7 mouse cellular contexts compared by ENCODE assay signal in genomic region chr7:31115182-31115581, GRCm38 (mm10). TPM values are rescaled to one million over a fixed set of nuclear protein-coding genes. Genes with fewer than 3 reads are reported as not detected.
DNase-seq lines count a peak whose midpoint lies in the region; ATAC-seq and TF ChIP-seq lines count a peak whose summit lies in the region.

TSS of gene Hpn (minus strand) at chr7:31115290.

- no peak within 1 kb of the TSS for H3K4me2 ChIP-seq in midbrain, embryonic 11.5 days
- H3K4me2 ChIP-seq in hindbrain, embryonic 16.5 days (ENCODE audit: low read length): no peak within 1 kb of the TSS; the same call in 1 of the 2 replicates
- peak within 1 kb of the TSS; percentile 37 for H3K4me2 ChIP-seq in limb, embryonic 14.5 days (replicated peaks; ENCODE audit: low read depth, low read length, severe bottlenecking)
- H3K4me2 ChIP-seq in stomach, embryonic 16.5 days (ENCODE audit: low read depth, low read length): peak within 1 kb of the TSS; percentile 56
- H3K4me2 ChIP-seq in neural tube, embryonic 15.5 days: no peak within 1 kb of the TSS

- peaks cover 38% of the 10 kb centered on the region for H3K4me1 ChIP-seq in midbrain, embryonic 10.5 days
- H3K4me1 ChIP-seq in midbrain, embryonic 11.5 days (ENCODE audit: control insufficient read depth, insufficient read depth, low read length): 0 out of 2 replicates have a peak, but pooled peaks cover 4% of the 10 kb centered on the region
- no peaks in the 10 kb centered on the region for H3K4me1 ChIP-seq in hindbrain, embryonic 16.5 days (ENCODE audit: control insufficient read depth, insufficient read depth, low read depth, low read length)
- peaks cover 9% of the 10 kb centered on the region for H3K4me1 ChIP-seq in limb, embryonic 14.5 days (ENCODE audit: control insufficient read depth, insufficient read depth, low read length)
- H3K4me1 ChIP-seq in stomach, embryonic 16.5 days (ENCODE audit: control insufficient read depth, insufficient read depth, low read length): peaks cover 15% of the 10 kb centered on the region
- peaks cover 3% of the 10 kb centered on the region; the same call in 1 of the 2 replicates for H3K4me1 ChIP-seq in neural tube, embryonic 15.5 days

- DNase-seq in midbrain, embryonic 10.5 days (ENCODE audit: low spot score): no peak
- no peak for DNase-seq in midbrain, embryonic 11.5 days (ENCODE audit: low spot score, missing footprints)
- DNase-seq in limb, embryonic 14.5 days (ENCODE audit: low spot score): no peak
- no peak for DNase-seq in Muller cell, postnatal 12 days (ENCODE audit: inconsistent ontology term)

- no peak for TF ChIP-seq POLR2A in limb, embryonic 14.5 days (IDR thresholded peaks at IDR 0.05; ENCODE audit: borderline replicate concordance, extremely low read depth, insufficient read depth, insufficient read length)

- ATAC-seq in midbrain, embryonic 11.5 days (ENCODE audit: low FRiP score): no peak
- ATAC-seq in hindbrain, embryonic 16.5 days: no peak
- ATAC-seq in limb, embryonic 14.5 days (ENCODE audit: low FRiP score, low read depth): no peak
- peak; percentile 88 for ATAC-seq in stomach, embryonic 16.5 days (ENCODE audit: insufficient read depth, low FRiP score)
- no peak for ATAC-seq in neural tube, embryonic 15.5 days (ENCODE audit: low FRiP score)

- no peaks in the 10 kb centered on the region for H3K36me3 ChIP-seq in midbrain, embryonic 10.5 days
- no peaks in the 10 kb centered on the region for H3K36me3 ChIP-seq in midbrain, embryonic 11.5 days (ENCODE audit: control insufficient read depth, insufficient read depth, low read length)
- no peaks in the 10 kb centered on the region for H3K36me3 ChIP-seq in hindbrain, embryonic 16.5 days (ENCODE audit: control insufficient read depth, insufficient read depth, low read length)
- no peaks in the 10 kb centered on the region for H3K36me3 ChIP-seq in limb, embryonic 14.5 days (ENCODE audit: control insufficient read depth, insufficient read depth, low read length)
- H3K36me3 ChIP-seq in stomach, embryonic 16.5 days (ENCODE audit: control insufficient read depth, insufficient read depth, low read length): no peaks in the 10 kb centered on the region
- H3K36me3 ChIP-seq in neural tube, embryonic 15.5 days: no peaks in the 10 kb centered on the region

- H3K4me3 ChIP-seq in midbrain, embryonic 10.5 days: no peak within 1 kb of the TSS
- H3K4me3 ChIP-seq in midbrain, embryonic 11.5 days (ENCODE audit: low read depth, low read length): no peak within 1 kb of the TSS
- H3K4me3 ChIP-seq in hindbrain, embryonic 16.5 days (ENCODE audit: low read length): no peak within 1 kb of the TSS
- H3K4me3 ChIP-seq in limb, embryonic 14.5 days (replicated peaks; ENCODE audit: low read length): no peak within 1 kb of the TSS
- peak within 1 kb of the TSS; percentile 37 for H3K4me3 ChIP-seq in stomach, embryonic 16.5 days (replicated peaks; ENCODE audit: low read length)
- H3K4me3 ChIP-seq in neural tube, embryonic 15.5 days (replicated peaks): no peak within 1 kb of the TSS

- H3K9me3 ChIP-seq in midbrain, embryonic 10.5 days (replicated peaks): no peaks in the 10 kb centered on the region
- no peaks in the 10 kb centered on the region for H3K9me3 ChIP-seq in midbrain, embryonic 11.5 days (ENCODE audit: control insufficient read depth, low read length)
- H3K9me3 ChIP-seq in hindbrain, embryonic 16.5 days (ENCODE audit: control insufficient read depth, low read length): no peaks in the 10 kb centered on the region
- no peaks in the 10 kb centered on the region for H3K9me3 ChIP-seq in limb, embryonic 14.5 days (ENCODE audit: control insufficient read depth, low read length)
- no peaks in the 10 kb centered on the region for H3K9me3 ChIP-seq in stomach, embryonic 16.5 days (replicated peaks; ENCODE audit: control insufficient read depth, low read length)
- H3K9me3 ChIP-seq in neural tube, embryonic 15.5 days (replicated peaks): no peaks in the 10 kb centered on the region

- H3K27me3 ChIP-seq in midbrain, embryonic 10.5 days (ENCODE audit: low read depth, poor library complexity, severe bottlenecking): peaks cover 21% of the 10 kb centered on the region
- no peaks in the 10 kb centered on the region for H3K27me3 ChIP-seq in midbrain, embryonic 11.5 days (ENCODE audit: control insufficient read depth, insufficient read depth, low read length)
- H3K27me3 ChIP-seq in hindbrain, embryonic 16.5 days (replicated peaks; ENCODE audit: control insufficient read depth, insufficient read depth, low read length): no peaks in the 10 kb centered on the region; the same call in 1 of the 2 replicates
- no peaks in the 10 kb centered on the region for H3K27me3 ChIP-seq in limb, embryonic 14.5 days (ENCODE audit: control insufficient read depth, insufficient read depth, low read length)
- H3K27me3 ChIP-seq in stomach, embryonic 16.5 days (ENCODE audit: control insufficient read depth, insufficient read depth, low read length): no peaks in the 10 kb centered on the region
- 0 out of 2 replicates have a peak, but pooled peaks cover 11% of the 10 kb centered on the region for H3K27me3 ChIP-seq in neural tube, embryonic 15.5 days (replicated peaks)

- H3K9ac ChIP-seq in midbrain, embryonic 11.5 days (ENCODE audit: low read length): no peak within 1 kb of the TSS
- H3K9ac ChIP-seq in hindbrain, embryonic 16.5 days (ENCODE audit: low read depth, low read length): peak within 1 kb of the TSS; percentile 43; the same call in 1 of the 2 replicates
- H3K9ac ChIP-seq in limb, embryonic 14.5 days (ENCODE audit: low read depth, low read length, severe bottlenecking): no peak within 1 kb of the TSS
- H3K9ac ChIP-seq in stomach, embryonic 16.5 days (ENCODE audit: low read length): peak within 1 kb of the TSS; percentile 66
- no peak within 1 kb of the TSS for H3K9ac ChIP-seq in neural tube, embryonic 15.5 days (replicated peaks)

- H3K27ac ChIP-seq in midbrain, embryonic 10.5 days (replicated peaks): peak within 1 kb of the TSS; percentile 43
- H3K27ac ChIP-seq in midbrain, embryonic 11.5 days (ENCODE audit: low read depth, low read length): no peak within 1 kb of the TSS
- H3K27ac ChIP-seq in hindbrain, embryonic 16.5 days (ENCODE audit: low read depth, low read length): no peak within 1 kb of the TSS
- H3K27ac ChIP-seq in limb, embryonic 14.5 days (replicated peaks; ENCODE audit: low read depth, low read length): no peak within 1 kb of the TSS
- H3K27ac ChIP-seq in stomach, embryonic 16.5 days (ENCODE audit: low read length): peak within 1 kb of the TSS; percentile 76
- H3K27ac ChIP-seq in neural tube, embryonic 15.5 days (replicated peaks): no peak within 1 kb of the TSS

- 13% methylated on average over 15 of the region's 15 CpGs for WGBS in midbrain, embryonic 10.5 days
- 20% methylated on average over 15 of the region's 15 CpGs for WGBS in midbrain, embryonic 11.5 days
- WGBS in hindbrain, embryonic 16.5 days: 26% methylated on average over 12 of the region's 15 CpGs
- WGBS in limb, embryonic 14.5 days: 13% methylated on average over 15 of the region's 15 CpGs
- WGBS in stomach, embryonic 16.5 days: 27% methylated on average over 15 of the region's 15 CpGs
- 23% methylated on average over 12 of the region's 15 CpGs for WGBS in neural tube, embryonic 15.5 days

RNA-seq across cellular contexts. Expression of gene Hpn, which starts in this region (rescaled TPM):
- 1.00 and 1.5 TPM in 2 replicates for polyA plus RNA-seq in midbrain, embryonic 10.5 days (2016; fragmentation: Nextera tagmentation; extraction: Ambion mirVana)
- polyA plus RNA-seq in midbrain, embryonic 11.5 days (2014; fragmentation: Nextera tagmentation; extraction: Ambion mirVana): 0.44 and 1.2 TPM in 2 replicates
- polyA plus RNA-seq in hindbrain, embryonic 16.5 days (2015; fragmentation: Nextera tagmentation; extraction: Ambion mirVana): 0.61 and 0.75 TPM in 2 replicates
- polyA plus RNA-seq in limb, embryonic 14.5 days (2012; rRNA removed): 5.5 and 6.6 TPM in 2 replicates
- 2.5 and 3.1 TPM in 2 replicates for polyA plus RNA-seq in limb, embryonic 14.5 days (2014; fragmentation: Nextera tagmentation; extraction: Ambion mirVana)
- polyA plus RNA-seq in stomach, embryonic 16.5 days (2015; fragmentation: Nextera tagmentation; extraction: Ambion mirVana): 35.7 and 36.0 TPM in 2 replicates
- polyA plus RNA-seq in neural tube, embryonic 15.5 days (2015; fragmentation: Nextera tagmentation; extraction: Ambion mirVana): 0.50 and 4.0 TPM in 2 replicates

Comparison
In these comparisons a context has a peak if more than half of its experiments do, and no peak if none do; other contexts are left out.
1. H3K27ac ChIP-seq: peak in midbrain, embryonic 10.5 days (single experiment) and stomach, embryonic 16.5 days (single experiment); none in midbrain, embryonic 11.5 days (single experiment), hindbrain, embryonic 16.5 days (single experiment), limb, embryonic 14.5 days (single experiment) and neural tube, embryonic 15.5 days (single experiment).
2. H3K4me2 ChIP-seq: peak in limb, embryonic 14.5 days (single experiment) and stomach, embryonic 16.5 days (single experiment); none in midbrain, embryonic 11.5 days (single experiment), hindbrain, embryonic 16.5 days (single experiment) and neural tube, embryonic 15.5 days (single experiment).
3. H3K9ac ChIP-seq: peak in hindbrain, embryonic 16.5 days (single experiment) and stomach, embryonic 16.5 days (single experiment); none in midbrain, embryonic 11.5 days (single experiment), limb, embryonic 14.5 days (single experiment) and neural tube, embryonic 15.5 days (single experiment).